Mouse (Mus musculus): Measurements from ENCODE around the gene Gm6710.
"Not testable (repeated sequence)": the region's sequence is repeated elsewhere in the genome, so short reads cannot be mapped to it uniquely, and the experiment has no call there.

The Gm6710 gene

DNA sequence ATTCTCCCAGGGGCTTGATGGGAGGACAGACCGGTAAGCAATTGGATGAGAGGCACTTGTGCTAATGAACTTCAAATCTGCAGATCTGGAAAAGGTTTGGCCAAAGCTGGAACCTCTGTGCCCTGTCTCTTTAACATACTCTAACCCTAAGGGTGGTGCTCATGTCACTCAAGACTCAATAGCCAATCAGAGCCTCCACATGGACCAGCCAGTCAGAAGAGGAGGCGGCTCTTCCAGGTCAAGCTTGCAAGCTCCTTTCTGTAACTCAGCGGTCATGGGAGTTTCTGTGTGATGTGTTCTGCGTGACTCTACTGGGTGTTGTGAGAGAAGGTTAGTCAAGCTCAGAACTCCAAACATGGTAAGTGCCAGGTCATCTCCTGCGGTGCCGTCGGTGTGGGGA, at the start of gene Gm6710:
Gm6710 (plus strand) TSS at position 196 of the 400 bp plus-strand sequence.
- DNase-seq (ENCODE audit: low spot score) = not testable (repeated sequence)

Measured in embryo, embryonic 10.5 days (tissue).